16 mouse cellular contexts compared by ENCODE assay signal in the genomic region with DNA sequence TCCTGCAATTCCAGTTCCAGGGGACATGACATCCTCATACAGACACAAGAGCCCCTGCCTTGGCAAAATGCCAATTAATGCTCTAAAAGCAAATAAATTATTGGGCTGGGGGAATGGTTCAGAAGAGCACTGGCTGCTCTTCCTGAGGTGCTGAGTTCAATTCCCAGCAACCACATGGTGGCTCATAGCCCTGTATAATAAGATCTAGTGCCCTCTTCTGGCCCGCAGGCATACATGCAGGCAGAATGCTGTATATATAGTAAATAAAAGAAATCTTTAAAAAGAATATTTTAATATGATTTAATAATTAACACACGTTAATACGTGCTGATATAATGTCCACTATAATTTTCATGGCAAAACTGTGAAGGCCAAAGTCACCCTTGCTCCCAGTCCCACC. TPM values are rescaled to one million over a fixed set of nuclear protein-coding genes. Genes with fewer than 3 reads are reported as not detected.
A peak's percentile ranks its signal among the peaks of the same experiment; 100 is the strongest.
DNase-seq lines count a peak whose midpoint lies in the region; ATAC-seq and TF ChIP-seq lines count a peak whose summit lies in the region.
"Had no signal": no experiment of that assay in that cellular context is flagged by ENCODE, and none has a peak within 500 bp of the region (broad histone marks: within the 10 kb centered on the region; RNA-seq: fewer than 3 reads in every experiment).

No protein-coding gene starts in this region.

- H3K9ac ChIP-seq in heart, adult 2 months (ENCODE audit: low read depth, low read length), result no peak overlapping the region
- H3K9ac ChIP-seq in lung, embryonic 14.5 days, result no peak overlapping the region
- H3K9ac ChIP-seq: neural tube, embryonic 15.5 days had no signal

- 86% methylated on average over 3 of the region's 3 CpGs for WGBS in heart, adult 2 months
- WGBS in lung, embryonic 14.5 days, result 84% methylated on average over 3 of the region's 3 CpGs

- DNase-seq in heart, adult 2 months, result no peak
- DNase-seq in heart, postnatal 10 days, result no peak
- peak; percentile 39 for DNase-seq in lung, embryonic 14.5 days
- no peak for DNase-seq in lung, postnatal 4 days
- peak; percentile 14 for DNase-seq in MN1 (ENCODE audit: low spot score)
- no peak for DNase-seq in spleen, postnatal 14 days (ENCODE audit: low spot score in 2 of 2)
- DNase-seq: cerebellum, adult 18-20 months; embryo, embryonic 11 days; heart, adult 18-20 months; kidney, postnatal 14 days; retina, postnatal 1 day; spleen, adult 18-20 months had no signal

- TF ChIP-seq EP300 in heart, adult 2 months (IDR thresholded peaks at IDR 0.05; ENCODE audit: insufficient read depth, low read depth, low read length), result no peak

- no peaks in the 10 kb centered on the region for H3K9me3 ChIP-seq in lung, embryonic 14.5 days (ENCODE audit: low read depth, low read length)
- H3K9me3 ChIP-seq: limb, embryonic 10.5 days; neural tube, embryonic 15.5 days had no signal

- no peak for ATAC-seq in lung, embryonic 14.5 days (ENCODE audit: insufficient read depth)
- no peak for ATAC-seq in megakaryocyte, adult 5-6 weeks (ENCODE audit: poor library complexity, severe bottlenecking)

- H3K27ac ChIP-seq in heart, adult 2 months, result no peak overlapping the region
- no peak overlapping the region for H3K27ac ChIP-seq in lung, embryonic 14.5 days (ENCODE audit: low read depth)
- H3K27ac ChIP-seq: limb, embryonic 10.5 days; neural tube, embryonic 15.5 days had no signal

- H3K36me3 ChIP-seq in heart, adult 2 months (ENCODE audit: control insufficient read depth, insufficient read depth, low read length), result no peaks in the 10 kb centered on the region
- no peaks in the 10 kb centered on the region for H3K36me3 ChIP-seq in lung, embryonic 14.5 days (ENCODE audit: insufficient read depth)
- H3K36me3 ChIP-seq: neural tube, embryonic 15.5 days had no signal

- TF ChIP-seq CTCF in heart, adult 2 months (IDR thresholded peaks at IDR 0.05), result peak; percentile 43
- TF ChIP-seq CTCF in lung, embryonic 14.5 days (IDR thresholded peaks at IDR 0.05; ENCODE audit: low read depth), result peak; percentile 25; the same call in 1 of the 2 replicates

- no peak overlapping the region for H3K4me3 ChIP-seq in heart, adult 2 months
- no peak overlapping the region for H3K4me3 ChIP-seq in lung, embryonic 14.5 days (ENCODE audit: low read depth, low read length)
- H3K4me3 ChIP-seq: erythroblast, embryonic 14.5 days; limb, embryonic 10.5 days; neural tube, embryonic 15.5 days had no signal

- intact Hi-C loops in heart, adult 2 months (cut with DNase I), result no loop called here
- intact Hi-C loops in heart, postnatal 10 days (cut with DNase I), result no loop called here

- H3K79me2 ChIP-seq in heart, adult 2 months (replicated peaks; ENCODE audit: control insufficient read depth, insufficient read depth, low read length), result no peaks in the 10 kb centered on the region

- no peaks in the 10 kb centered on the region for H3K4me1 ChIP-seq in heart, adult 2 months (ENCODE audit: control insufficient read depth, insufficient read depth, low read length)
- no peaks in the 10 kb centered on the region for H3K4me1 ChIP-seq in lung, embryonic 14.5 days (ENCODE audit: insufficient read depth)
- H3K4me1 ChIP-seq: limb, embryonic 10.5 days; neural tube, embryonic 15.5 days had no signal

- no peaks in the 10 kb centered on the region for H3K27me3 ChIP-seq in heart, adult 2 months (ENCODE audit: control insufficient read depth, insufficient read depth, low read length)
- no peaks in the 10 kb centered on the region for H3K27me3 ChIP-seq in lung, embryonic 14.5 days (ENCODE audit: insufficient read depth, low read length)
- H3K27me3 ChIP-seq: neural tube, embryonic 15.5 days had no signal

- TF ChIP-seq POLR2A in heart, adult 2 months (IDR thresholded peaks at IDR 0.05; ENCODE audit: insufficient read depth, low read depth, low read length), result no peak

- no peak overlapping the region for H3K4me2 ChIP-seq in lung, embryonic 14.5 days
- H3K4me2 ChIP-seq: neural tube, embryonic 15.5 days had no signal

RNA-seq across cellular contexts. Expression of a gene that starts 17.3 kb away (rescaled TPM):
- 10 to 100 TPM; 77.9 to 95.3 TPM for total RNA-seq in heart, adult 2 months (2021)
- polyA plus RNA-seq in heart, adult 2 months (2012; rRNA removed), result 32.6 and 45.9 TPM in 2 replicates
- total RNA-seq in heart, postnatal 10 days (2021), result 10 to 100 TPM; 36.1 to 38.3 TPM
- polyA plus RNA-seq in lung, embryonic 14.5 days (2014; fragmentation: Nextera tagmentation; extraction: Ambion mirVana), result 44.6 and 46.9 TPM in 2 replicates
- 4.3 TPM in 2 replicates for total RNA-seq in megakaryocyte, adult 5-6 weeks (2015)
- total RNA-seq in megakaryocyte, adult 5-6 weeks (2017), result 6.0 and 9.6 TPM in 2 replicates

Comparison
In these comparisons a context has a peak if more than half of its experiments do, and no peak if none do; other contexts are left out.
1. DNase-seq: peak in lung, embryonic 14.5 days (single experiment) and MN1 (single experiment); none in heart, adult 2 months (0 of 2), heart, postnatal 10 days (0 of 2), lung, postnatal 4 days (0 of 2) and spleen, postnatal 14 days (0 of 2).